Mouse (Mus musculus): ENCODE data around the gene Lefty1.
A peak's percentile ranks its signal among the peaks of the same experiment; 100 is the strongest.
"Not testable (repeated sequence)": the region's sequence is repeated elsewhere in the genome, so short reads cannot be mapped to it uniquely, and the experiment has no call there.

Lefty1 gene

DNA sequence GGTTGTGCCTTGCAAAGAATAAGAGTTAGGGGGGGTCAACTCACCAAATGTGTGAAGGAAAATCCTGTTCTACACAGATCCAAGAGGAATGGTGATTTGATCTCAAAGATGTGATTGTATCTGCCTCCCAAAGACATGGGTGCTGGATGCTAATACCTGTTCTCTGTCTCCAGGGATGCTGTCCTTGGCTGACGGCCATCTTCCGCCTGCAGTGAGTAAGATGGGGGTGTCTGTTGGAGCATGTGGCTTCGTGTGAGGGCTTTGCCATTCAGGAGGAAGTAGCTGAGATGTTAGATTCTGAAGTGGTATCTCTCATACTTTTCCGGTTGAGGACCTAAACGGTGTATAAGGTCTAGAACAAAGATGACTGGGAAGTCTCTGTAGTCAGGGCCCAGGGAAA is 18.0 kb downstream of the Lefty1 start:
- no peak for DNase-seq (ENCODE audit: extremely low spot score)

- no peak for DNase-seq (ENCODE audit: extremely low spot score)
Observed at GRCm38 (mm10) chr1:180956401-180956800, 21.6 kb downstream of the Lefty1 start.

DNA sequence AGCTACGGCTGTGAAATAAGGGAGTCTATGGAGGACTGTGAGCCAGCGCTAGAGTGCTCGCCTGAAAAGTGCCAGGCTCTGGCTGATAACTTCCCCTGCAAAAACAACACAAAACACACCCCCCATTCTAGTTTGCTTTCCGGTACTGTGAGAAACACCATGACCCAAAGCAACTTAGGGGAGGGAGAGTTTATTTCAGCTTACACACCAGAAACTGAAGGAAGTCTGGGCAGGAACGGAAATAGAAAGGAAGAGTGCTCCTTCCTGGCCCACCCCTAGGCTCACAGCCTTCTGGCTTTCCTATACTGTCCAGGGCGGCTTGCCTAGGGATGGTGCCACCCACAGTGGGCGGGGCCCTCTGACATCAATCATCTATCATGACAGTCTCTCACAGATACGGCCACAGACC is 22.2 kb downstream of the Lefty1 start:
- no peak for DNase-seq (ENCODE audit: extremely low spot score)

DNA sequence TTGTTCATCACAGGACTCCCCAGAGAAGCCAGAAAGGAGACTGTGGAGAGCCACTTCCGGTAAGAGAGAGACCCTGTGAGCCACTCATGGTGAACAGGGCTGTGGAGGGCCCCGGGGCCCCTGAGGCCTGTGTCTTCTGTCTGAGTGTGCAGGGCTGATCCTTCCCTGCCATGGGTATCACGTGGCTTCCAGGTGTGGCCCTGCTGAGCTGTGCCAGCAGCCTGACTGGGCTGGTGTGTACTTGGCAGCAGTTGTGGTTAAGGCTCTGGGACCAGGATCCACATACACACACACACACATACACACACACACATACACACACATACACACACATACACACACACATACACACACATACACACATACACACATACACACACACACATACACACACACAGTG is 23.2 kb downstream of the Lefty1 start:
- DNase-seq (ENCODE audit: extremely low spot score) = no peak

DNA sequence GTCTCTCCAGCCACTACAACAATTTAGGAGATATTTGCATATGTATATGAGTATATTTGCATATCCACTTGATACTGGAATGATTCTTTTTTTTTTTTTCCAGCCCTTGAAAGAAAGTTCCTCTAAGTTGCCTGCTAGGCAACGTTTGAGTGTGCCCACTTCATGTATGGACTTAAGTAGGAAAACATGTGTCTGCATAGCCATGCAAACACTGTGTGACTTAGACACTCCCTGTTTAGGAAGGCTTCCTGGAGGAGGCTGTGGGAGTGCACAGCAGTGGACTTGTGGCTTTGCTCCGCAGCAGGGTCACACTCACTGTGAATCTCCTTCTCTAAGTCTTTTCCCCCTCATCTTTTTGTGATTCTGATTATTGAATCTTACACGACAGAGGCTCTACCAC is 24.0 kb downstream of the Lefty1 start:
- no peak for DNase-seq (ENCODE audit: extremely low spot score)

DNA sequence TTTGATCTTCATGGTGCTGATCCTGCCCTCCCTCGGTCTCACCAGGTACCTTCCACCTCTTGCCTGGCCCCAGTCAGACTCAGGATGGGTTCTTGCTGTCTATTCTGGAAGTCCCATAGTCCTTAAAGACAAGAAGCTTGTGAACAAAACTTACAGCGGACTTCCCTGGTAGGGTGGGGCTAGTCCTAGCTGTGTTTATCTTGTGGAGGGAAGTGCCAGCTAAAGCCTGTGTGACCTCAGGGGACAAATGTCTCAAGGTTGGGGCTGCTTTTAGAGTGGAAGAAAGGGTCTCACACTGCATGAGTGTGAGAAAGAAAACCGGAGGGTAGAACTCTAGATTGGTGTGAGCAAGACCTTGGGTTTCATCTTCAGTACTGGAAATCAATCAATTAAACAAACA is 31.0 kb downstream of the Lefty1 start:
- no peak for DNase-seq (ENCODE audit: extremely low spot score)

- no peak for DNase-seq (ENCODE audit: extremely low spot score)
Observed at GRCm38 (mm10) chr1:180966542-180966941, 31.7 kb downstream of the Lefty1 start.

DNA sequence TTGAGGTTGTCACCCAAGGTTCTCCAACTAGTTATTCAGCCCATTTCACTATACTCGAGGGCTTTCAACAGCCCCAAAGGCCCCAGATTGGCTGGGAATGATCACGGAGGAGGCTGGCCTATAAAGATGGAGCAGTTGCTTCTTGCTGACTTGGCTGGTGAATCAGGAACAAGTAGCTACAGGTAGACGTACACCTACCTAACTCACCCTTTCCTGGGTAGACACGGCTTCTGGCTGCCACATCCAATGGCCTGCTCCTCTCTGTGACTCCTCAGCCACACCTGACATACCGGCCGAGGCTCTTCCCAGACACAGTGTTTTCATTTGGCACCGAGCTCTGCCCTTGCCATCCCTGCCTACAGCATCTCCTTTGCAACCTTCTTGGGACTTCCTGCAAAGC is 32.4 kb downstream of the Lefty1 start:
- DNase-seq (ENCODE audit: extremely low spot score) = no peak

GRCm38 (mm10) chr1:180972941-180973340 is 38.1 kb downstream of the Lefty1 start:
- DNase-seq (ENCODE audit: extremely low spot score) = no peak

DNA sequence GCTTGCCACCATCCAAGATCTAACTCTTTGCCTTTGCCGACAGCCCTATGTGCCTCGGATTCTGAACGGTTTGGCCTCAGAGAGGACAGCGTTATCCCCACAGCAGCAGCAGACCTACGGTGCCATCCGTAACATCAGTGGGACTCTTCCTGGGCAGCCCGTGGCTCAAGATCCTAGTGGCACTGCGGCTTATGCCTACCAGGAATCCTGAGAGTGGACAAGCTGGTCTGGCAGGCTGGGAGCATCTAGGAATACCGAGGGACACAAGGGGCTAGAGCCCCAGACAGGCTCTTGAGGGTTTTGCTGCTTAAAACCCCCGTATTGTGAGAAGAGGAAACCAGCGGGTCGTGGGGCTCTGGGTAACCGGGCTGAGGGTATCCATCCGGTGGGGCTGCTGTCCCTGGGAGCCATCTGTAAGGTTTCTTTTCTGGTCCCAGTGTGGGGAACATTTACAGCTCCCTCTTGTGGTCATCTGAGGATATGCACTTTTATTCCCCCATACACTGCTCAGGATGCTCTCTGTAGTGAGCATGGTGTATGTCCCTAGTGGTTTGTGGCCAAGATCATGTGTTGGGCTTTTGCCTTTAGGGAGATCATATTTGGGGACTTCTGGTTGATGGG is 39.4 kb downstream of the Lefty1 start:
- peak; percentile 66 for DNase-seq (ENCODE audit: extremely low spot score)

- no peak for DNase-seq (ENCODE audit: extremely low spot score)
Observed at GRCm38 (mm10) chr1:180976110-180976679, 41.4 kb downstream of the Lefty1 start.

GRCm38 (mm10) chr1:180979484-180980251 is 44.8 kb downstream of the Lefty1 start:
- no peak for DNase-seq (ENCODE audit: extremely low spot score)

GRCm38 (mm10) chr1:180980464-180980863 is 45.6 kb downstream of the Lefty1 start:
- no peak for DNase-seq (ENCODE audit: extremely low spot score)

DNA sequence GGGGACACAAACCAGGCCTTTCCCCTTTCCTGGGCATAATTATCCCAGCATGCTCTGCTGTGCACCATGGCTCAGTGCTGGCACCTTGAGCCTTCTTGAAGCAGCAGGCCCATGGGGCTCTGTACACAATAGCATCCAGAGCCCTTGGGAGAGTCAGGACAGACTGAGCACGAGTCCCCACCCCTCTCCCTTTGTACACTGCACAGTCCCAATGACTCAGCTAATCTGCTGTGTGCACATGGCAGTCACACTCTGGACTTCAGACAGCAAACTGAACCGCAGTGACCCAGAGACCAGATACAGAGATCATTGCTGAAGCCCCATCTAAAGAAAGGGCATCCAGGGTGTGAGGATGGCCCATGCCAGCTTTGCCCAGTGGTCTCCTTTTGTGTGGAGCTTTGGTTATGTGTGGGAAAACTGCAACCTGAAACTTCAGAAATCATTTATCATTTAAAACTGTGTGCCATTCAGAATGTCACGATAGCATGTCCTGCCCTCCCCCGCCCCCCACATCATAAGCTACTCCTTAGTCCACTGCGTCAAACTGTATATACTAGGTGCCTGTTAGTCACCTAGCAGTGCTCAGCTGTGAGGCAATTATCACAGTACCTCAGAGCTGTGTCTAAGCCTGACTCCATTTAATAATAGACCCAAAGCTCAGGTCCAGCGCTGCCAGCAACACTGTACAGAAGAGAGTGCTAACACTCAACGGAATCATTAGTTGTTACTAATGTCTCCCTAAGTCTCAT is 46.6 kb downstream of the Lefty1 start:
- not testable (repeated sequence) for DNase-seq (ENCODE audit: extremely low spot score)

DNA sequence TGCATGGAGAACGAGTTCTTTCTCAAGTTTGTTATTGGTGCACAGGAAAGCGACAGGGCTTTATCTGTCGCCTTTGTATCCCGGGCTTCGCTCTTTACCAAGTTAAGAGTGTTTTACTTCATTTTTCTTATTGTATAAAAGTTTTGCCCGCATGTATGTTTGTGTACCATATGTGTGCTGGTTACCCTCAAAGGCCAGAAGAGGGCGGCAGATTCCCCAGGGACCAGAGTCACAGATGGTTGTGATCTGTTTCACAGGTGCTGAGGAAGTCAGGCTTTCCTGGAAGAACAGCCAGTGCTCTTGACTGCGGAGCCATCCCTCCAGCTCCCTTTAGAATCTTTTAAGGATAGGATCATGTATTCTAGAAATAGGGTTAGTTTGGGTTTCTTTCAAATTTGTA is 51.9 kb downstream of the Lefty1 start:
- no peak for DNase-seq (ENCODE audit: extremely low spot score)

GRCm38 (mm10) chr1:180987759-180988158 is 52.9 kb downstream of the Lefty1 start:
- peak; percentile 72 for DNase-seq (ENCODE audit: extremely low spot score)
